Mouse (Mus musculus) left cerebral cortex, adult 11 months (tissue): ENCODE data around the gene Dstn.

ENCODE experiments used
- DNase-seq: peaks from one replicate; pipeline ENCODE4 v3.0.0; 2022; ENCODE audit warnings: low spot score

Dstn gene

DNA sequence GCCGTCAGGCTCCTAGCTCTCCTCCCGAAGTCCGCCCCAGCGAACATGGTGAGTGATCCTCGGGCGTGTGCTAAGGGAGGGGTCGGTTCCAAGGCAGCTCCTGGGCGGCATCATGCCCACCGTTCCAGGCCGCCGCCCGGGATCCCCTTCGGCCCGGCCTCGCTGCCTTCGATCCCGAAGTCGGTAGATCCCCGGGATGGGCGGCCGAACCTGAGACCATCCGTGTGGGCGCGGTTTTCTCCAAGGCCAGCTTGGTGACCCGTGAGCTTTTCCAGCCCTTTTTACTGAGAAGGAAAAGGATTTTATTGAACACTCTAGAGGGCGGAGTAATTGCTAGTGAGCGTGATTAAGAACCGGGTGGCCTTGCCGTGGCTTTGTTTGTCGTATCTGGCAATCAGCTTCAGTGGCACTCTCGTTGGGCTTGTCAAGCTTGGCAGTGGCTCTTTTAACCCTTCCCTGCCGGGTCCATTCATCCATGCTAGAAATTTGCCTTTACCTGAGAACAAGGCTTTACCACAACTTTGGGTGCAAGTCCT is 548 bp downstream of the Dstn start:
- DNase-seq = peak; percentile 12

GRCm38 (mm10) chr2:143916229-143916628 is 1.1 kb downstream of the Dstn start:
- no peak for DNase-seq

- DNase-seq = no peak
These were observed 2.5 kb downstream of the Dstn start for GRCm38 (mm10) chr2:143917622-143918021.

DNA sequence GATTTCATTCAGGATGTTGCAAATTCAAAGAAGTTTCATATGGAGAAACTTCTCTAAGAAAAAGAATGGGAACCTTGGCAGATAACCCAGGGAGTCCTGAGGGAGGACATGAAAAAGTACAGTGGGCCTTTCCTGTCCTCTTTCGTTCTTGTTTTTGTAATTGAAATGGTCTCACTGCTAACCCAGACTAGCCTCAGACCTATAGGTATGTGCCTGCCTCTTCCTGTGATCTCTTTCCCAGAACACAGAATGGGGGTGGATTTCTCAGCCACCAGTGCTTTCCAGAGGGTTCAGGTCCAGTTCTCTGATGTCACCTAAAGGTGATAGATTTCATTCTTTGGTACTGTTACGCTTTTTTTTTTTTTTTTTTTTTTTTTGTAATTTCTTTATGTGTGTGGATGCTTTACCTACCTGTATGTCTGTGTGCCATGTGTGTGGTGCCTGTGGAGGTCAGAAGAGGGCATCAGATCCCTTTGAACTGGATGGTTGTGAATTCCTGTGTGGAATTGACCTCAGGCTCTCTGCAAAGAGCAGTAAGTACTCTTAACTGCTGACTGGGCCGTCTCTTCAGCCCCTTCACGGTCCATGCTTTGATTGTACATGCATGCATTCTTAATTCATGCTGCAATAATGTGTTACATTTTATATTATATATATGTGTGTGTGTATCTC is 3.8 kb downstream of the Dstn start:
- DNase-seq = no peak

DNA sequence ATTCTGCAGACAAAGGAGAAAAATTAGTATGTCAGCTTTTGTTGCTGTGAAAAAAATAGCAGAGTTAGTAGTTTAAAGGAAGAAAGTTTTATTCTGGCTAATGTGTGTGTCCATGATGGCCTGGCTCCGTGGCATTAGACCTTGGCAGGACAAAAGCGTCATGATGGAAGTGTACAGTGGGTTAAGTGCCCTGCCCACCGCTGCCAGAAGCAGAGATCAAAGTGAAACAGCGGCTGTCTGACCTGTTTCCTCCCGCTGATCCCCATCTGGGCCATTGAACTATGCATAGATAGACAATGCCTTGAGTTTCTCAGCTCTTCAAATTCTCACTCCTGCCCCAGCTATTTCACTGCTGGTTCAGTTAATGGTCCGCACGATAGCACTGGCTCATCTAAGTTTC is 9.0 kb downstream of the Dstn start:
- DNase-seq = no peak

GRCm38 (mm10) chr2:143925826-143926225 is 10.7 kb downstream of the Dstn start:
- DNase-seq = no peak

GRCm38 (mm10) chr2:143929607-143930311 is 14.6 kb downstream of the Dstn start:
- DNase-seq = no peak

DNA sequence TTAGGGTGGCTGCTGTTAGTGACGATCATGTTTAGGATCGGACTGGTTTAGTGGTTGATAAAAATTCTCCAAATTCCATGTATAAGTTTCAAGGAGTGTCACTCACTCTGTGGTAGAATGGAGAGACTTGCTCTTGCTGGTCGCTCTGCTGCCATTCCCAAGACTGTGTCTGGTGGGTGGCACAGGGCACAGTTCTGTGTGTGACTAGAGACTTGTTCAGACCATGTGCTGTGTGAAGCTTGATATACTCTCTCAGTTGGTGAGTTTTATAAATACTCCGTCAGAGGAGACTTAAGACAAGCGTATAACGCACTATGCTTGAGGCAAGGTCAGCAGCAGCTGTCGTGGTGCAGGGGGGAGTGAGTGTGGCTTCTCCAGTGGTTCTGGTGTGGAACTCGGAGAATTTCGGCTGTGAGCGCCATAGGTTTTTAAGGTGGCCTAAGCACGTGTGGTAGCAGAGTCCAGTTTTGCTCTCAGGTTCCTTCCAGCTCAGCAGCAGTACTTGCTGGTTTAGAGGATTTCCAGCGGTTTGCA is 17.3 kb downstream of the Dstn start:
- no peak for DNase-seq

DNA sequence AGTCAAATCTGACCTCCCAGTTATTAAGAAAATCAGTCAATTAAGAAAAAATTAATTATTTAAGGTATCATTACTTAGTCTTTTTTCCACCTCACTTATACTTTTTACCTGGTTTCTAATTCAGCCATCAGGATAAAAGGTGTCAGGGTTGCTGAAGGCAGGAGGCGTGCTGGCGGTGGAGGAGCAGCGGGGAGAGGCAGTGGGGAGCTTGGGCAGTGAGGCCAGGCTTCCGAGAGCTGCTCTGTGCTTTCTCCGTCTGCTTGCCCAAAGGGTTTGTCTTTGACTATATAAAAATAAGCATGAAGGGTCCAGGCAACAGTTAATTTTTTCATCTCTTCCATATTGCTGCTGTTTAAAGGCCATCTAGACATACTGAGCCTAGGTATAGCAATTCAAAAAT is 18.4 kb downstream of the Dstn start:
- DNase-seq = no peak

GRCm38 (mm10) chr2:143934439-143934838 is 19.3 kb downstream of the Dstn start:
- DNase-seq = no peak

DNA sequence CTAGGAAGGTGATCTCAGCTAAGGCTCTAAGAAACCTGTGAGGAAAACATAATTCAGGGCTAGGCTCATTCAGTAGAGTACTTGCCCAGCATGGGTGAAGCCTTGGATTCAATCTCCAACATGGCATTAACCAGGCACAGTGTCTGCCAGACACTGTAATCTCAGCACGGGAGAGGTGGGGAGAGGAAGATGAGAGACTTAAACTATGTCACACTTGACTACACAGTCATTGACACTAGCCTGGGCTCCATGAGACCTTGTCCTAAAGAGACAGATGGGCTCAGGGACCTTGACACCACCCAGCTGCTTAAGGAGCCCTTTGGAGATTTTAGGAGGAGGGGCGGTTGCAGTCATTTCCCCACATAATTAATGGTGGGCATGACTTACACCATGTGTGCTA is 22.7 kb downstream of the Dstn start:
- no peak for DNase-seq

- DNase-seq = no peak
These were observed 25.3 kb downstream of the Dstn start for GRCm38 (mm10) chr2:143940406-143940805.

DNA sequence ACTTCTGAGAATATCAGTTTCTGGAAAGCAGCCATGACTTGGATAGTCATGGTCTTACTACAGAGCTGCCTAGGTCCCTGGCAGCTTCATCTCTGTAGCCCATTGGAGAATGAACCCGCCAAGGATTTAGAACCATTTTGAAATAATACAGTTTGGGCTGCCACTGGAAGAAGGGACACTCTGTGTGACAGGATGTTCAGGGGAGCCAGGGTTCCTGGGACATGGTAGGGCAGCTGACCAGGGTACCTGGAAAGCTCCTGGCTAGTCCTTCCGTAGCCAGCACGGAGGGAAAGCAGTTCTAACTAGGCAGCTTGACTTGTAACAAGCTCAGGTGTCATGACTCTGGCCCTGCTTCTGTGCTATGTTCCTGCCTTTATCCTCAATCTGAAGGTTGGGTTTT is 29.7 kb downstream of the Dstn start:
- no peak for DNase-seq

- no peak for DNase-seq
These were observed 30.5 kb downstream of the Dstn start for GRCm38 (mm10) chr2:143945466-143946075.

DNA sequence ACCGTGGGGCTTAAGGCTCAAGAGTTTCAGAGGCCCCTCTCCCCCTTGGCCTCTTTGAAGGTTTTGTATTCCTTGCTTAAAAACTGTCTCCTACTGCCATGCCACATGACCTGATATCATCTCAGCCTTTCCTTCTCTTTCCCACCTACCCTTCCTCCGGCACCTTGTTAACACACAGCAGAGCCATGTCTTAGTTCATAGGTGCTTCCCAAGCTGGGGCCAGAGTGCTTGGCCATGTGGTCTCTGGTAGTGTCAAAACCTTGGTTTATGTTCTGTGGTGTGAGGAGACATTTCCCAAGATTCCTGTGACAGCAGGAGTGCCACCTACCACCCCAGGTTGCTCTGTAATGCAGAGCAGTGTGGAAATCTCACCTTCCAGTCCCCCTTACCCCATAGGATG is 31.3 kb downstream of the Dstn start:
- DNase-seq = no peak

DNA sequence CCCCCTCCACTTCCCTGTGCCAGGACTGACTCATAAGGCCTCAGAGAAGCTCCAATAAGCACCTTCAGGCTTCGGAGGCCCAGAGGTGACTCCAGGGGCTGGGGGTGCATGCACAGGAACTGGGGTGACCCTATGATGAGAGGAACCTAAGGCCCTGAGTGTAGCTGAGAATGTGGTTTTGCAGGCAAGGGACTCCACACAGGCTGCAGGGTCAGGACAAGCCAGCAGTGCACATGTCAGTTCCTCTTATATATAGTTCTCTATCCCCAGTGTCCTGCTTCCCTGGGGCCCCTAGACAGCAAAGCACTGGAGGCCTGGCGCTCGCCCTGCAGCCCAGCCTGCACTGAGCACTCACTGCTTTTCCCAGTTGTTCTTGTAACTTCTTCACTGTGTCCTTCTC is 32.9 kb downstream of the Dstn start:
- DNase-seq = no peak

DNA sequence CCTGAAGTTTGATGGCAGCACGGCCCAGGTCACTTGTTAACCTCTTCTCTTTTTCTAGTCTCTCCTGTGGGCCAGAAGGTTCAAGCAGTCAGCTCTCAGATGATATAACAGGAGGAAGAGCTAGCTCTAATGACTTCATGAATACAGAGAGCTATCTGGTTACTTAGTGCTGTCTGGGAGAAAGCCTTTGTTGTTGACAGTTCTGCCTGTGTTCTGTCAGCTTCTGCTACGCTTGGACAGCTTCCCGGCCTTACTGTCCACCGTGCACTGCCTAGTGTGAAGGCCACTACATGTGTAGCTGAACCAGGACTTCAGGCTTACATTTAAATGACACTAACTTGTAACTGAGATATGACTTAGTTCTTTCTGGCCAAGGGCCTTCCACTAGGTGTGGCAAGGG is 33.3 kb downstream of the Dstn start:
- DNase-seq = no peak

GRCm38 (mm10) chr2:143949217-143949616 is 34.1 kb downstream of the Dstn start:
- DNase-seq = no peak

DNA sequence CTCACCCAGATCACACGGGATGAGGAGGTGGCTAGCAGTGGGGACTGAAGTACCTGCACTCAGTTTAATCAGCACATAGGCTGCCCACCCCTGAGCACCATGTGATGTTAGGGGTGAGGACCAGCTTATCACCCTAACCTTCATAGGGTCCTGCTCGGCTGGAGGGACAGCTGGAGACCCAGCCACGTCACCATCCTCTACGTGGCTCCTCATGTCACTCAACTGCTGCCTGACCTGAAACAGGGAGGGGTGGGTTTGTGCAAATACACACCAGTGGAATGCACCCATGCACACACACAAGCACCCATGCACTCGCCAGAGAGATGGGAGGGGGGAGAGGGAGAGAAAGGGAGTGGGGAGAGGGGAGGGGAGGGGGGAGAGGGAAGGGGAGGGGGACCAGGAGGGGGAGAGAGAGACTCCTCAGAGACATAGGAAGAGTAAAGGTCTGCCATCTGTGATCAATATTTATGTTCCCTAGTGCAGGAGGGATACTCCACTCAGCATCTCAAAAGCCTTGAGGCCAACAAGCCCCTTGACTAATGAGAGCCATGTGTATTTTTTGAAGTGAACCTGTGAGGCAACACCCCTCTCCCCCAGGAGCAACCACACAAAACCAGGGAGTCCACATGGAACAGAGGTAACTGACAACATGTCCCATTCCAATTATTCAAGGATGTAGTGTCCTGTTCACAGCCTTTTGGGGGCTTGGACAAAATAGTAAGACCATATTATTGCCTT is 35.3 kb downstream of the Dstn start:
- DNase-seq = no peak

DNA sequence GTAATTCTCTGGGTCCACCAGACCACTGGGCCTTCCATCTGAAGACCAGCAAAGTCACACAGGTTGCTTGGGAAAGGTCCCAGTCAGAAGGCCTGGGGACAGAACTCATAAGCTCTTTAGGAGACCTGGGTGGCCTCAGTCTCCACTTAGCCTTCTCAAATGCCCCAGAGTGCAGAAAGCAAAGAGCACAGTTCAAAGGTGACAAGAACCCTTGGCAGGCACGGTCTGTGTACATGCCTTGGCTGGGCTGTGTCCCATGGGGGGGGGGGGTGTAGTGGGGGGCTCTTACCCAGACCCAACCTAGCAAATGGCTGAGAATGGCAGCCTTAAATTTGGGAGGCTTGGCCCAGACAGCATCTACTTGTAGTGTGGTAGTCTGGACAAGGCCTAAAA is 35.9 kb downstream of the Dstn start:
- no peak for DNase-seq

- DNase-seq = no peak
These were observed 36.6 kb downstream of the Dstn start for GRCm38 (mm10) chr2:143951546-143952315.

GRCm38 (mm10) chr2:143953944-143954343 is 38.8 kb downstream of the Dstn start:
- no peak for DNase-seq
